ENCODE assay signal across 42 mouse cellular contexts in the genomic region with DNA sequence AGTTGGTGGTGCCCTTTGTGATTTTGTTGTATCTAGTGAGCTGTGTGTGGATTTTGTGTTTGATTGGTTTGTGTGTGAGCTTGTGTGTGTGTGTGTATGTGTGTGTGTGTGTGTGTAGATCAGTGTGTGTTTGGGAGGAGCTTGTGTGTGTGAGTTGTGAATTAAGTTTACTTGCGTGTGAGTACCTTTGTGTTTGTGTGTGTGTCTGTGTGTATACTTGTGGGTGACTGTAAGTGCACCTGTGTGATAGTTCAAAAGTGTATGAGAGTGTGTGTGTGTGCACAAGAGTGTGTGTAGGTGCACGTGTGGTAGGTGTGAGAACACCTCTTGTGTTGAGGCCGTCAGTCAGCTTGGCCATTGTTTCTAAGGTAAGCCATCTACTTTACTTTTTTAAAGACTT. TPM values are rescaled to one million over a fixed set of nuclear protein-coding genes. Genes with fewer than 3 reads are reported as not detected.
"Had no signal": no experiment of that assay in that cellular context is flagged by ENCODE, and none has a peak within 500 bp of the region (broad histone marks: within the 10 kb centered on the region; RNA-seq: fewer than 3 reads in every experiment).

A gene (plus strand): TSS at position 301 of the 400 bp plus-strand sequence.

- H3K4me3 ChIP-seq: heart, embryonic 10.5 days; heart, embryonic 12.5 days; heart, embryonic 13.5 days; heart, embryonic 15.5 days; hindbrain, embryonic 10.5 days; hindbrain, embryonic 12.5 days; hindbrain, embryonic 13.5 days; hindbrain, embryonic 15.5 days; intestine, embryonic 15.5 days; kidney, embryonic 15.5 days; layer of hippocampus, adult 2 months had no signal

- H3K27ac ChIP-seq: heart, embryonic 10.5 days; heart, embryonic 13.5 days; heart, embryonic 15.5 days; hindbrain, embryonic 10.5 days; hindbrain, embryonic 12.5 days; hindbrain, embryonic 13.5 days; hindbrain, embryonic 14.5 days; hindbrain, embryonic 15.5 days; hindbrain, postnatal 0 days; intestine, embryonic 15.5 days; kidney, embryonic 15.5 days; kidney, postnatal 0 days; layer of hippocampus, adult 2 months had no signal

- H3K4me1 ChIP-seq: heart, embryonic 10.5 days; heart, embryonic 12.5 days; heart, embryonic 13.5 days; heart, embryonic 15.5 days; hindbrain, embryonic 10.5 days; hindbrain, embryonic 12.5 days; hindbrain, embryonic 13.5 days; hindbrain, embryonic 15.5 days; intestine, embryonic 15.5 days; kidney, embryonic 15.5 days had no signal

- H3K9ac ChIP-seq: heart, embryonic 12.5 days; heart, embryonic 13.5 days; heart, embryonic 15.5 days; hindbrain, embryonic 12.5 days; hindbrain, embryonic 13.5 days; hindbrain, embryonic 14.5 days; hindbrain, embryonic 15.5 days; intestine, embryonic 15.5 days; kidney, embryonic 15.5 days had no signal

- H3K27me3 ChIP-seq: heart, embryonic 12.5 days; heart, embryonic 13.5 days; heart, embryonic 15.5 days; hindbrain, embryonic 12.5 days; hindbrain, embryonic 13.5 days; hindbrain, embryonic 15.5 days; intestine, embryonic 15.5 days; kidney, embryonic 15.5 days had no signal

- DNase-seq: heart, postnatal 10 days; heart, postnatal 14 days; heart, postnatal 36 days; heart, postnatal 4 days; kidney, adult 11 months; kidney, adult 18-20 months; kidney, adult 2 months; kidney, adult 8-10 months; kidney, adult 9 months; kidney, postnatal 10 days; kidney, postnatal 14 days; kidney, postnatal 36 days; kidney, postnatal 4 days; layer of hippocampus, adult 9-11 months; layer of hippocampus, postnatal 36 days had no signal

- H3K4me2 ChIP-seq: heart, embryonic 11.5 days; heart, embryonic 12.5 days; heart, embryonic 13.5 days; heart, embryonic 15.5 days; hindbrain, embryonic 12.5 days; hindbrain, embryonic 13.5 days; hindbrain, embryonic 14.5 days; hindbrain, embryonic 15.5 days; intestine, embryonic 15.5 days; kidney, embryonic 15.5 days had no signal

- ATAC-seq: hindbrain, embryonic 16.5 days; hindbrain, postnatal 0 days; inflammation-experienced regulatory T-cells, adult 6 months; intestine, embryonic 15.5 days; intestine, embryonic 16.5 days; intestine, postnatal 0 days had no signal

- H3K36me3 ChIP-seq: heart, embryonic 10.5 days; heart, embryonic 12.5 days; heart, embryonic 13.5 days; heart, embryonic 15.5 days; hindbrain, embryonic 10.5 days; hindbrain, embryonic 12.5 days; hindbrain, embryonic 13.5 days; hindbrain, embryonic 15.5 days; intestine, embryonic 15.5 days; kidney, embryonic 15.5 days had no signal

RNA-seq across cellular contexts. Expression of the gene that starts here (rescaled TPM):
- polyA plus RNA-seq: heart, embryonic 10.5 days; heart, embryonic 11.5 days; heart, embryonic 12.5 days; heart, embryonic 13.5 days; heart, embryonic 14.5 days; heart, embryonic 15.5 days; heart, embryonic 16.5 days; heart, postnatal 0 days; hindbrain, embryonic 10.5 days; hindbrain, embryonic 11.5 days; hindbrain, embryonic 12.5 days; hindbrain, embryonic 13.5 days; hindbrain, embryonic 14.5 days; hindbrain, embryonic 15.5 days; hindbrain, embryonic 16.5 days; hindbrain, postnatal 0 days; inflammation-experienced regulatory T-cells, adult 6 months; intestine, embryonic 14.5 days; intestine, embryonic 15.5 days; intestine, embryonic 16.5 days; intestine, postnatal 0 days; kidney, adult 2 months; kidney, embryonic 14.5 days; kidney, embryonic 15.5 days; kidney, embryonic 16.5 days; kidney, postnatal 0 days; large intestine, adult 2 months had no signal
